Mouse (Mus musculus) lung, postnatal 0 days (tissue): Measurements from ENCODE around the gene Kcnq2. TPM values are rescaled to one million over a fixed set of nuclear protein-coding genes. Genes with fewer than 3 reads are reported as not detected.

Experiments used
- ATAC-seq: fragments of 200-750 bp; cut with Nextera tagmentation; 2 replicates; pipeline ENCODE4 v1.8.0; 2017; ENCODE audit warnings: moderate library complexity
- DNase-seq: peaks from one replicate; pipeline ENCODE4 v3.0.0-alpha.2; 2016; ENCODE audit warnings: low spot score
- H3K27ac ChIP-seq: fragments of 300-500 bp; sonication (generic); 2 replicates; pipeline ENCODE4 v1.5.1; 2014; ENCODE audit warnings: antibody characterized with exemption, mild to moderate bottlenecking, low read length, mixed read lengths
- H3K27me3 ChIP-seq: fragments of 300-500 bp; sonication (generic); replicated peaks from 2 replicates; pipeline ENCODE4 v1.6.1; 2014; ENCODE audit warnings: low read length, mixed read lengths; ENCODE audit not compliant: insufficient read depth
- H3K36me3 ChIP-seq: fragments of 300-500 bp; sonication (generic); 2 replicates; pipeline ENCODE4 v1.6.1; 2014; ENCODE audit warnings: low read length, mixed read lengths; ENCODE audit not compliant: insufficient read depth
- H3K4me1 ChIP-seq: fragments of 300-500 bp; sonication (generic); 2 replicates; pipeline ENCODE4 v1.6.1; 2014; ENCODE audit warnings: antibody characterized with exemption, low read depth, low read length, mixed read lengths; ENCODE audit not compliant: insufficient read depth
- H3K4me2 ChIP-seq: fragments of 300-500 bp; sonication (generic); replicated peaks from 2 replicates; pipeline ENCODE4 v1.6.1; 2014; ENCODE audit warnings: low read depth, mild to moderate bottlenecking, low read length, moderate library complexity, mixed read lengths
- H3K4me3 ChIP-seq: fragments of 300-500 bp; sonication (generic); 2 replicates; pipeline ENCODE4 v1.5.1; 2014; ENCODE audit warnings: low read depth, low read length
- H3K9ac ChIP-seq: fragments of 300-500 bp; sonication (generic); replicated peaks from 2 replicates; pipeline ENCODE4 v1.6.1; 2014; ENCODE audit warnings: low read depth, mild to moderate bottlenecking
- H3K9me3 ChIP-seq: fragments of 300-500 bp; sonication (generic); 2 replicates; pipeline ENCODE4 v1.6.1; 2016; ENCODE audit warnings: low read length, mixed read lengths
- CTCF ChIP-seq: IDR thresholded peaks from 2 replicates; pipeline ENCODE4 v1.5.1; 2016; ENCODE audit warnings: antibody characterized with exemption, mild to moderate bottlenecking
- EP300 ChIP-seq: IDR thresholded peaks from 2 replicates; pipeline ENCODE4 v1.6.1; 2016; ENCODE audit warnings: antibody characterized with exemption, mild to moderate bottlenecking, control low read depth
- WGBS: fragments of 180-500 bp; shearing (Covaris S2); extraction: QIAGEN DNeasy Blood & Tissue Kit; methylation state at CpG from one replicate; pipeline ENCODE4 v1.1.7; 2014; 5-methylcytosine and 5-hydroxymethylcytosine counted together
- polyA plus RNA-seq: library from polyadenylated mRNA; unstranded; fragments of >200 nt; fragmentation: Nextera tagmentation; extraction: Ambion mirVana; gene quantifications from 2 replicates; pipeline ENCODE4 v1.2.1, GENCODE M21; 2015

The Kcnq2 gene
- polyA plus RNA-seq, 1 experiment from 2014 or later, result not detected

DNA sequence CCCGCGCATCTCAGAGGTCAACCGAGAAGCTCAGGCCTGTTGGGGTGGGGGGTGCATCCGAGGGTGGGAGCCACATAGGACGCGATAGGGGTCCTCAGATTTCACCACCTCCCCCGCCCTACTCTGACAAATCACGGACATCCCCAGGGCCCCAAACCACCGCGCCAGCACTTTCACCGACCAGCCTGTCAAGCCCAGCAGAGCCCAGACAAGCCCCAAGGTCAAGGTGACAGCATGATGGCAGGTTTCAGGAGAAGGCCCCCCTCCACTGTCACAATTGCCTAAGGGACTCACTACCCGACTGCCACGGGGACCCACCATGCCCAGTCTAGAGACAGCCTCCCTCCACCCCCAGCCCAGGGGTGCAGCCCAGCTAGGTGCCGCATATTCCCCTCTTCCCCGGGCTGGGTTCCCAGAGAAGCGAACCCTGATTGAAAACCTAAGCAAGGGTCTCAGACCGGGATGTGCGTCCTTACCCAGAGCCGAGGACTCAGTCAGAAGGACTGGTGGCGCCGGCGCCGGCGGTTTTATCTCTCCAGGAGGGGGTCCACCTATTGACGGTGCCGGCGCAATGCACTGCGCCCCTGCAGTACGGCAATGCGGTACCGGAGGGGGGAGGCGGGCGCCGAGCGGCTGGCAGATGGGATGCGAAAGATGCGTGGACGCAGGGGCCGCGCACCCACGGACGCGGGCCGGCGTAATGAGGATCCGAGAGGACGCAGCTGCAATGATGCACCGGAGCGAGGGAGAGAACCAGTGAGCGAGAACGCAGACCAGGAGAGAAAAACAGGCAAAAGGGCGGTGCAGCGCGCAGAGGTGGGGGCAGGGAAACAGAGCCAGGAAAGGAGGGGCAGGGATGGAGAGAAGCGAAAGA, 21.4 kb upstream of the Kcnq2 start, which contains the start of gene Eef1a2:
Gene Eef1a2, minus strand, starts transcription at position 767 of the 874 bp plus-strand sequence.
- no peak within 1 kb of the TSS for H3K4me3 ChIP-seq

DNA sequence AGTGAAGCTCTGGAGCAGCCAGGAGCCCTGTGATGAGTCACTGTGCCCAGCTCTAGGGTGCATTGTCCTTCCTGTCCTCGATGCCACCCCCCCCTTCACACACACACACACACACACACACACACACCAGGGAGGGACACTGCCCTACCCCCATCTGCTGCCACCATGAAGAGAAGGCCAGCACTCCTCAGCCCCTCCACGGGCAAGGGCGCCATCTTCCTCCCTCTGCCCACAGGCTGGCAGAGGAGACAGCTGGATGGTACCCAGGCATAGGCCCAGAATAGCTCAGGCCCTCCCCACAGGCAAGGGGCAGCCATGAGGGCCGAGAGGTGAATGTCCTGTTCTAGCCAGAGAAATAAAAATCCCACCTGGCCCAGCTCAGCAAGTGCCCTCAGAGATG, 20.7 kb upstream of the Kcnq2 start:
- Histone ChIP-seq H3K4me1 (no peaks in the 10 kb centered on the region), H3K27me3 (peaks cover 15% of the 10 kb centered on the region; the same call in 1 of the 2 replicates), H3K27ac (no peak overlapping the region), H3K9ac (no peak overlapping the region), H3K36me3 (no peaks in the 10 kb centered on the region), H3K9me3 (no peaks in the 10 kb centered on the region), H3K4me3 (no peak overlapping the region), H3K4me2 (no peak overlapping the region)
- ATAC-seq, result no peak
- 43% methylated on average over 4 of the region's 4 CpGs for WGBS
- TF ChIP-seq CTCF (no peak), EP300 (no peak)
- no peak for DNase-seq

More for the DNA sequence above, 21.4 kb upstream of the Kcnq2 start, which contains the start of gene Eef1a2:
- Histone ChIP-seq H3K4me2 (no peak within 1 kb of the TSS), H3K27ac (no peak within 1 kb of the TSS), H3K36me3 (no peaks in the 10 kb centered on the region), H3K27me3 (peaks cover 15% of the 10 kb centered on the region; the same call in 1 of the 2 replicates), H3K4me1 (no peaks in the 10 kb centered on the region), H3K9ac (no peak within 1 kb of the TSS), H3K9me3 (no peaks in the 10 kb centered on the region)
- DNase-seq (no peak), ATAC-seq (no peak)
- WGBS, result 4% methylated on average over 55 of the region's 55 CpGs
- TF ChIP-seq CTCF (no peak), EP300 (no peak)

DNA sequence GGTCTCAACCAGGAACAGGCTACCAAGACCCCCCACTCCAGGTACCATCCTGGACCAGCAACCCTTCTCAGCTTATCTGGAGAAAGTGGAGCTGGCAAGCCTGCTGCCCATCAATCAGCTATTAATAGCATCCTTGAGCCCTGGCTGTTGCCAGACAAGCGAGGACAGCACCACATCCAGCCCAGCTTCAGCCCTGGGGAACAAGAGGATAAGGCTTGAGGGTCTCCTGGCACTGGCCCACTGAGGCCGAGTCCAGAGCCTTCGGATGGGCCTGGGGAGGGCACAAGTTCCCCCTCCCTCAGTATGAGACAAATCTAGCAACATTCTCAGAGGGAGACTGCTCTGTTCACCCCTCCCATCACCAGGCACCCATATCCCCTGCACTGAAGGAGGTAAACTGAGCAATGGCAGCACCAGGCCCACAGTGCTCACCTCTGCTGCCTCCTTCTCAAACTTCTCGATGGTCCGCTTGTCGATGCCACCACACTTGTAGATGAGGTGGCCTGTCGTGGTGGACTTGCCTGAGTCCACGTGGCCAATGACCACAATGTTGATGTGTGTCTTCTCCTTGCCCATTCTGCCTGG, 19.8 kb upstream of the Kcnq2 start:
- ATAC-seq, result no peak
- H3K36me3 ChIP-seq, result no peaks in the 10 kb centered on the region
- H3K9me3 ChIP-seq, result no peaks in the 10 kb centered on the region
- DNase-seq, result no peak
- H3K4me1 ChIP-seq, result no peaks in the 10 kb centered on the region
- no peak overlapping the region for H3K4me3 ChIP-seq
- TF ChIP-seq EP300 (no peak), CTCF (no peak)
- H3K4me2 ChIP-seq, result no peak overlapping the region
- H3K27ac ChIP-seq, result no peak overlapping the region
- WGBS, result 66% methylated on average over 8 of the region's 8 CpGs
- no peak overlapping the region for H3K9ac ChIP-seq
- peaks cover 15% of the 10 kb centered on the region; the same call in 1 of the 2 replicates for H3K27me3 ChIP-seq

DNA sequence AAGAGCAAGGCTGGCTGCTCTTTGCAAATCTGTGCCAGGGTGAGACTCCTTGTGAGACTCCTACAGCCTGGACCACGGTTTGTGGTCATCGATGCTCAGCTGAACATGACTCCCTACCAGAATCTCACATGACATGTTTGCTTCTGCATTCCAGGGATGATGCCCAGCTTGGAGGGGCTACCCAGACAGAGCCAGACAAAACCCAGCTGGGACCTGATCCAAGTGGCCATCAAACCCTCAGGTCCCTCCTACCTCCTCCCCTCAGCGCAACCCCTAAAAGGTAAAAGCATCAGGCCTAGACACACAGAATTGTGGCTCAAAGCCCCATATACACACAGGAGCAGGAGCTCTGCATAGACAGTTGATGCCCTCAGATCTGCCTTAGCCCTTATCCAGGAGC, 19.3 kb upstream of the Kcnq2 start:
- Histone ChIP-seq H3K4me2 (no peak overlapping the region), H3K4me3 (no peak overlapping the region), H3K27me3 (peaks cover 15% of the 10 kb centered on the region; the same call in 1 of the 2 replicates), H3K4me1 (no peaks in the 10 kb centered on the region), H3K9me3 (no peaks in the 10 kb centered on the region), H3K9ac (no peak overlapping the region), H3K36me3 (no peaks in the 10 kb centered on the region), H3K27ac (no peak overlapping the region)
- no peak for DNase-seq
- TF ChIP-seq EP300 (no peak), CTCF (no peak)
- ATAC-seq, result no peak
- WGBS, result 81% methylated on average over 3 of the region's 3 CpGs

DNA sequence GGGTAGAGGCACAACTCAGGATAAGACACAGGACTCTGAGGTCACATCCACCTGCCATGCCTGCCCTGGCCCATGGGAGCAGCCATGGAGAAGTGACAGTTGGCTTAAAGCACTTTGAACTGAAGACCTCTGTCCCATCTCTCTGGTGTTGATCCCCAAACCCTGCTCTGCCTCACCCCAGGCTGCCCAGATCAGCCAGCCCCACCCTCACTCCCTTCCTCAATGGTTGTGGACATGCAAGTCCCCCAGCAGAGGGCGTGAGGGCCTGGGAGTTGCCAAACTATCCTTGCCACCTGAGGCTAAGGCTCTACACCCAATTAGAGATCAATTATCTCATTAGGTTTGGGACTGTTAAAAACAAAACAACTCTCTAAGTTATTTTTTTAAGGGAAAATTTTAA, 18.7 kb upstream of the Kcnq2 start:
- Histone ChIP-seq H3K4me1 (no peaks in the 10 kb centered on the region), H3K4me3 (no peak overlapping the region), H3K27me3 (peaks cover 15% of the 10 kb centered on the region; the same call in 1 of the 2 replicates), H3K9ac (no peak overlapping the region), H3K27ac (no peak overlapping the region), H3K4me2 (no peak overlapping the region), H3K9me3 (no peaks in the 10 kb centered on the region), H3K36me3 (no peaks in the 10 kb centered on the region)
- DNase-seq (no peak), ATAC-seq (no peak)
- TF ChIP-seq EP300 (no peak), CTCF (peak; percentile 61)
- WGBS, result 0% methylated on average over 1 of the region's 1 CpGs

DNA sequence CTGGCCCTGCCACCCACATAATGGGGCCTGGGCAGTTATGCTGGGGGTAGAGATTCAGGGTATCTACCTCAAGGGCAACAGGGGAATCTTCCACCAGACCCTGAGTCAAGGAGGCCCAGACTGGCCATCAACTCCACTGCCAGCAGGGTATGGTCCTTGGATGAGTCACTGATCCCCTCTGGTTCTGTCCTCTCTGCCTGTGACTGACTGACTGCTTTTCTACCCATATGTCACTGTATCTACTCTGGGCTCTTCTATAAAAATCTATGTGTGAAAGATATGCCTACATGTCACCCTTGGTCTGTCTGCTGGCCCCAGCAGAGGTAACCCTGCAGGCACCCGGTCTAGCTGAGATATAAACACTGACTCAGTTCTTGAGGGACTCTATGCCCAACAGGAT, 18.0 kb upstream of the Kcnq2 start:
- H3K36me3 ChIP-seq, result no peaks in the 10 kb centered on the region
- TF ChIP-seq EP300, result no peak
- no peak for TF ChIP-seq CTCF
- H3K4me2 ChIP-seq, result no peak overlapping the region
- 0 out of 2 replicates have a peak, but pooled peaks cover 3% of the 10 kb centered on the region for H3K4me1 ChIP-seq
- H3K4me3 ChIP-seq, result no peak overlapping the region
- no peak overlapping the region for H3K9ac ChIP-seq
- 65% methylated on average over 1 of the region's 1 CpGs for WGBS
- H3K27me3 ChIP-seq, result peaks cover 15% of the 10 kb centered on the region; the same call in 1 of the 2 replicates
- ATAC-seq (no peak), DNase-seq (no peak)
- H3K9me3 ChIP-seq, result no peaks in the 10 kb centered on the region
- no peak overlapping the region for H3K27ac ChIP-seq
